Mouse (Mus musculus): ENCODE measurements around the gene Rfc2.

Rfc2 gene

DNA sequence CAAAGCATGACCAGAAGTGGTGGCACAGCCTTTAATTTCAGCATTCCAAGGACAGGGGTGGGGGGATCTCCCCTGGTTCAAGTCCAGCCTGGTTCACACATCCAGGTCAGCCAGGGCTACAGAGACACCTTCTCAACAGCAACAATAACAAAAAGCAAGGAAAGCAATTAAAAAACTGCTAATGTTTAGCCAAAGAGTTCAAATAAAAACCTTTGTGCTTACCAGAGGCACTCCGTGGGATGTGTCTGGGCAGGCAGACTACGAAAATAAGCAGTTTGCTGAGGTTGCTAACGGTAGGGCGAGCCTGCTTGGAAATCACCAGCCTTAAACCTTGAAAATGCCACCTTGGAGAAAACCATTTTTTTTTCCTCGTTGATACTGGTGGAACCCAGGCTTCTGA is at the start of gene Rfc2:
TSS of gene Rfc2 (plus strand) at position 221 of the 400 bp plus-strand sequence.
- ChIA-PET CTCF (interaction anchor here in 3 of 4 experiments (0.6 to 3.3 kb wide), 7 partner anchors 9 to 267 kb away, joined by 3 to 28 read pairs (median 6); no protein-coding TSS in a partner anchor), POLR2A (interaction anchor here in 2 of 4 experiments (0.9 to 2.9 kb wide), 2 partner anchors 9 to 85 kb away, joined by 4 to 13 read pairs; no protein-coding TSS in a partner anchor)

- ChIA-PET POLR2A (no interaction called here), CTCF (interaction anchor here in 1 of 4 experiments (1.4 kb wide), 1 partner anchor 119 kb away, joined by 11 read pairs; no protein-coding TSS in a partner anchor)
Measured at GRCm38 (mm10) chr5:134531585-134531984, 49.6 kb upstream of the Rfc2 start.

DNA sequence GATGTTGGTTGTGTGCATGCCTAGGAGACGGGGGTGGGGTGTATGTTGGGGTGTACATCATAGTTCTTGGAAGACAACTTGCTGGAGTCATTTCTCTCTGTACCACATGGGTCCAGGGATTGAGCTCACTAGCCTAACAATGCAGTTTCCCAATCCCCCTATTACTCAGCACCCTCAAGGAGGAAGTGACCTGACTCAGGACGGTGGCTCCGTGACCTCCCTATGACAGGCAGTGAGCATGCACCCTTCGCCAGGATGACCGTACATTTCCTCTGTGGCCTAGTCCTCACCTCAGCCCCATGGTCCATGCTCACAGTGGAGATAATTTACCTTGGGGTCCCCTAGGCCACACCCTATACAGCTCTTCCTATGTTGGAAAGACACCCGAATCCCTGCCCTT is 48.7 kb upstream of the Rfc2 start:
- CTCF ChIA-PET: interaction anchor here in 1 of 4 experiments (0.8 kb wide), 1 partner anchor 13 kb away, joined by 3 read pairs; no protein-coding TSS in a partner anchor
- POLR2A ChIA-PET: no interaction called here

DNA sequence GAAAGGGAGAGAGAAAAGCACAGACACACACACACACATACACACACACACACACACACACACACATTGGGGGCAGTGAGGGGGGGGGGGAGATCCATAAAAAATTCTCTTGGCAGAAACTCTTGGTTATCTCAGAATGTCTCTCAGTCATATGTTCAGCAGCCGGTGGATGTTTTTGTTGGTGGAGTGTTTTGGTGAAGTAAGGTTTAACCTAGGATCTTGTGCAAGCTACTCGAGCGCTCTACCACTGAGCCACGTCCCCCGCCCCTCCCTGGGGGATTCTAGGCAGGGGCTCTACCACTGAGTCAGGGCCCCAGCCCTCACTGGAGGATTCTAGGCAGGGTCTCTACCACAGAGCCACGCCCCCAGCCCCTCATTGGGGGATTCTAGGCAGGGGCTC is 45.1 kb upstream of the Rfc2 start:
- CTCF ChIA-PET: interaction anchor here in 3 of 4 experiments (0.9 to 2.7 kb wide), 3 partner anchors 9 to 41 kb away, joined by 3 to 7 read pairs (median 5); no protein-coding TSS in a partner anchor
- POLR2A ChIA-PET: interaction anchor here in 2 of 4 experiments (0.7 to 1.7 kb wide), 3 partner anchors 48 to 713 kb away, joined by 3 to 5 read pairs (median 4); no protein-coding TSS in a partner anchor

GRCm38 (mm10) chr5:134539891-134540290 is 41.3 kb upstream of the Rfc2 start:
- CTCF ChIA-PET: interaction anchor here in 3 of 4 experiments (1.1 to 1.7 kb wide), 4 partner anchors 37 to 50 kb away, joined by 3 to 4 read pairs (median 3); no protein-coding TSS in a partner anchor
- POLR2A ChIA-PET: interaction anchor here in 2 of 4 experiments (0.7 to 1.1 kb wide), 2 partner anchors 32 to 50 kb away, joined by 3 read pairs; no protein-coding TSS in a partner anchor

- POLR2A ChIA-PET: no interaction called here
- CTCF ChIA-PET: interaction anchor here in 2 of 4 experiments (1.1 to 1.4 kb wide), 2 partner anchors 39 to 51 kb away, joined by 3 read pairs; no protein-coding TSS in a partner anchor
Measured at GRCm38 (mm10) chr5:134540881-134541280, 40.3 kb upstream of the Rfc2 start.

GRCm38 (mm10) chr5:134541640-134542039 is 39.5 kb upstream of the Rfc2 start:
- ChIA-PET CTCF (interaction anchor here in 1 of 4 experiments (0.6 kb wide), 1 partner anchor 120 kb away, joined by 7 read pairs; no protein-coding TSS in a partner anchor), POLR2A (no interaction called here)

DNA sequence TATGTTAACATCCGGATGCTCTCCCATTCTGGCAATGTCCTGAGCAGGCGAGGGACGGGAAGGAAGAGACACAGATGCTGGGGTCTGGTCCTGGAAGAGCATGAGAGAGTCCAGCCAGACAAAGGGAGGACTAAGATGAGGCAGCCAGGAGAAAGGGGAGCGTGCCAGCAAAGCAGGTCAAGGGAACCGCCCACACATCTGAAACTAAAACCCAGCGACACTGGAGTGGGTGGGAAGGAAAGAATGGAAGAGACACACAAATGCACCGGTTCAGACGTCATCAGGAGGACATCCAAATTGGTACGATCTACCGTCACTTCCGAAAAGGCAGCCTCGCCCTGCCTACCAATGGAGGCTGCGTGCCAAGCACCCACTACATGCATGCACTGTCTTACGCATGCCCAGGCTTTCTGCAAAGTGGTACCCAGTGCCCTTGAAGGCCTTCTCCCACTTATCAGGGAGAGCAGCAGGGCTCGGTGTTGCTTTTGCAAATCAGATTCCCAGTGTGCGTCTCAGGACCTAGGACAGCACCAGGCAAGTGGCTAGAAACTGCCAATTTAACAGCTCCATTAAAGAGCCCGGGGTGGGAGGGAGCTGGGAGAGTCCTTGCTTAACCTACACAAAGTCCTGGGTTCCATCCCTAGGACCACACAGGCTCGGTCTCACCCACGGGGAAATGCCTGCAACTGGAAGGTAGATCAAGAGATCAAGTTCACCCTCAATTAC is 36.5 kb upstream of the Rfc2 start:
- POLR2A ChIA-PET: interaction anchor here in 3 of 4 experiments (0.5 to 1.0 kb wide), 4 partner anchors 27 to 151 kb away, joined by 3 to 4 read pairs (median 3); no protein-coding TSS in a partner anchor
- CTCF ChIA-PET: interaction anchor here (0.5 to 1.2 kb wide), 20 partner anchors 8 to 524 kb away, joined by 3 to 6 read pairs (median 3); no protein-coding TSS in a partner anchor

DNA sequence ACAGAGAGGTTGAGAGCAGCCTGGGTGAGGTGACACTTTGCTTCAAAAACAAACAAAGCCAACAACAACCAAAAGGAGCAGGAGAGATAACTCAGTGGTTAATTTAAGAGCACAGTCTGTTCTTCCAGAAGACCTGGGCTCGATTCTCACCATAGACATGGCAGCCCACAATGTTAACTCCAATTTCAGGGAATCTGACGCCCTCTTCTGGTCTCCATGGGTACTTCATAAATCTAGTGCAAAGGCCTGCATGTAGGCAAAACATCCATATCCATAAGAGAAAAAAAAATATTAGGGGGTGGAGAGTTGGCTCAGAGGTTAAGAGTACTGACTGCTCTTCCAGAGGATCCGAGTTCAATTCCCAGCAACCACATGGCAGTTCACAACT is 35.9 kb upstream of the Rfc2 start:
- ChIA-PET CTCF (interaction anchor here (0.5 to 1.2 kb wide), 14 partner anchors 9 to 524 kb away, joined by 3 to 6 read pairs (median 4); no protein-coding TSS in a partner anchor), POLR2A (interaction anchor here in 3 of 4 experiments (0.5 to 1.0 kb wide), 5 partner anchors 27 to 1119 kb away, joined by 3 to 4 read pairs (median 3); no protein-coding TSS in a partner anchor)

DNA sequence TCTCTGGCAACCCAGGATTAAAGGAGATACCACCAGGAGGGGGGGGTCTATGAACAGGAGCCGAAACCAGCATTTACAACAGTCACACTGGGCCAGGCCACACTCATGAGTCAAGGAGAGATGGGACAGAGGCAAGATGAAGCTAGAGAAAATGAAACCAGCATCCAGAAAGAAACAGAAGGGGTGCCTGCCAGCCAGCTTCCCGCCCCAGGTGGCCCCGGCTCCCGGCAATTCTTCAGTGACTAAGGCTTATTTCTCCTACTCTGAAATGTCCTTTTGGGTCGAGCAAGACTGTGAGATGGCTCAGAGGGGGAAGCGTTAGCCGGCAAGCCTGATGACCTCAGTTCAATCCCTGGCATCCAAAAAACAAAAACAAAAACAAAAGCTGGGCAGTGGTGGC is 34.4 kb upstream of the Rfc2 start:
- ChIA-PET CTCF (interaction anchor here in 2 of 4 experiments (1.4 to 1.6 kb wide), 2 partner anchors 20 to 30 kb away, joined by 3 to 5 read pairs; no protein-coding TSS in a partner anchor), POLR2A (no interaction called here)

DNA sequence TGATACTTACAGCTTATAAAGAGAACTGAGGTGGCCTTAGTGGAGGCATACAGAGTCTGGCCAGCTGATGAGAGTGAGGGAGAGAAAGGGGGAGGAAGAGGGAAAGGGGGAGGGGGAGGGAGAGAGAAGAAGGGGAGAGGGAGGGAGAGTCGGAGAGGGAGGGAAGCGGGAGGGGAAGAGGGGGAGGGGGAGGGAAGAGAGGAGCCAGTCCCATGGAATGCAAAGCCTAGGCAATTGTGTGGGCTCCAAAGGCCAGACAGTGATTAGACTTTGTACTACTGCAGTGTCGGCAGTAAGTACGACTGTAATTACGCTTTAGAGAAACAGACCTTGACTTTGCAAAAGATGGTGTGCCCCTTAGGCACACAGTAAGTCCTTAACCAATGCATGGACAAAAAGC is 32.9 kb upstream of the Rfc2 start:
- CTCF ChIA-PET: interaction anchor here in 2 of 4 experiments (0.6 to 1.3 kb wide), 2 partner anchors 8 to 24 kb away, joined by 3 to 4 read pairs; no protein-coding TSS in a partner anchor
- POLR2A ChIA-PET: interaction anchor here in 1 of 4 experiments (0.5 kb wide), 1 partner anchor 404 kb away, joined by 3 read pairs; no protein-coding TSS in a partner anchor

DNA sequence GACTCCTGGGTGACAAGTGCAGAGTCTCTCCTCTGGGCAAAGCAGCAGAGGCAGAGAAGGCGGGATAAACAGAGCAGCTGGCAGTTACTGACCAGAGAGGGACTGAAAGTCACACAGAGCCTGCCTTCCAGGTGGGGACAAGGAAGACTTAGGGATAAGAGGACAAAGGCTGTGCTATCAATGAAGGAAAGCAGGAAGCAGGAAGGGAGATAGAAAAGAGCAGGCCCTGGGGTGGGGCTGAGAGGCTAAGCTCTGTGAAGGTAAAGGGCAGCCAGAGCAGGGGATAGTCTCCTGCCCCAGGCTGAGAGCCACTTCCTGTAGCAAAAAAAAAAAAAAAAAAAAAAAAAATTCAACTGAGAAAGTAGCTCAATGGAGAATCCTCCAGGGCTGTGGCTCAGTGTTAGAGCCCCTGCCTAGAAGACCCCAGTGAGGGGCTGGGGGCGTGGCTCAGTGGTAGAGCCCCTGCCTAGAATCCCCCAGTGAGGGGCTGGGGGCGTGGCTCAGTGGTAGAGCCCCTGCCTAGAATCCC is 31.5 kb upstream of the Rfc2 start:
- ChIA-PET CTCF (interaction anchor here in 2 of 4 experiments (0.6 to 1.5 kb wide), 4 partner anchors 45 to 139 kb away, joined by 3 to 6 read pairs (median 4); partner anchors contain the start of gene Limk1 (in 1 of the 2)), POLR2A (interaction anchor here in 3 of 4 experiments (0.6 to 9.8 kb wide), 3 partner anchors 21 to 165 kb away, joined by 3 to 77 read pairs (median 9); no protein-coding TSS in a partner anchor)

GRCm38 (mm10) chr5:134550836-134551232 is 30.3 kb upstream of the Rfc2 start:
- ChIA-PET POLR2A (interaction anchor here in 3 of 4 experiments (0.5 to 9.8 kb wide), 11 partner anchors 9 to 88 kb away, joined by 3 to 77 read pairs (median 3); partner anchors contain the start of genes Syna (in 2 of the 3) and Eif4h (in 1 of the 3)), CTCF (interaction anchor here in 3 of 4 experiments (0.6 to 3.0 kb wide), 12 partner anchors 17 to 1419 kb away, joined by 3 to 22 read pairs (median 4); partner anchors contain the start of gene Limk1 (in 1 of the 3))

GRCm38 (mm10) chr5:134551233-134552109 is 29.7 kb upstream of the Rfc2 start:
- ChIA-PET POLR2A (interaction anchor here in 3 of 4 experiments (0.5 to 9.8 kb wide), 28 partner anchors 8 to 452 kb away, joined by 3 to 77 read pairs (median 5); partner anchors contain the start of genes Syna (in 2 of the 3) and Eif4h (in 1 of the 3)), CTCF (interaction anchor here (0.6 to 3.0 kb wide), 20 partner anchors 17 to 372 kb away, joined by 3 to 22 read pairs (median 4); no protein-coding TSS in a partner anchor)

- POLR2A ChIA-PET: interaction anchor here in 3 of 4 experiments (0.5 to 9.8 kb wide), 27 partner anchors 8 to 453 kb away, joined by 3 to 77 read pairs (median 5); partner anchors contain the start of genes Eif4h (in 1 of the 3) and Syna (in 1 of the 3)
- CTCF ChIA-PET: interaction anchor here (0.6 to 3.0 kb wide), 21 partner anchors 8 to 373 kb away, joined by 3 to 22 read pairs (median 4); partner anchors contain the start of gene Syna (in 1 of the 4)
Measured at GRCm38 (mm10) chr5:134552110-134552972, 28.8 kb upstream of the Rfc2 start, which contains the start of gene Clip2. Gene Clip2, minus strand, starts transcription at chr5:134552434.

- ChIA-PET POLR2A (interaction anchor here in 2 of 4 experiments (1.2 to 9.8 kb wide), 3 partner anchors 16 to 228 kb away, joined by 6 to 77 read pairs (median 20); no protein-coding TSS in a partner anchor), CTCF (interaction anchor here (0.6 to 2.5 kb wide), 6 partner anchors 9 to 62 kb away, joined by 3 to 11 read pairs (median 6); no protein-coding TSS in a partner anchor)
Measured at GRCm38 (mm10) chr5:134553951-134554546, 27.1 kb upstream of the Rfc2 start.
